In the genomic region with DNA sequence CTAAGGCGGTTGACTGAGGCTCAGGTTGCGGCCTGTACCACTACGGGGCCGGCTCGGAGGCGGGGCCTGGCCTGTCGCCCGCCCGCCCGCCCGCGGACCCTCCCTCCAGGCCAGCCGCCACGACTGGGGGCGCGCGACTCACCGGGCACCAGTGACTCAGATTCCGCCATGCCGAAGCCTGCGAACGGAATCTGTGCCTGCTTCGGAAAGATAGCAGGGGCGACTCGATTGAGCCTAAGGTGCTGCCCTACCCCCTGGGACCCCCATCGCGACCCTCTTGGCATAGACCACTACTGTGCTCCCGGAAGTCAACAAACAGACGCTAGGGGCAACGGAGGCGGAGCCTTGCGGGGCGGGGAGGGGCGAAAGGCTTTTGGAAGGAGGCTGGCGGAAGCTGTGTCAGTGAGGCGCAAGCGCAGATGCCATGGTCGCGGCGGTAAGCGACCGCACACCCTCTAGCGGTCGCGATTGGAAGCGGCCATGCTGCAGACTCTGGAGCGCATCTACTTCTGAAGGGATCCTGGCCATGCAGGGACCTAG, we compare ENCODE assay signal across 8 mouse cellular contexts. TPM values are rescaled to one million over a fixed set of nuclear protein-coding genes. Genes with fewer than 3 reads are reported as not detected.
A peak's percentile ranks its signal among the peaks of the same experiment; 100 is the strongest.
DNase-seq lines count a peak whose midpoint lies in the region; ATAC-seq and TF ChIP-seq lines count a peak whose summit lies in the region.

Gene Rpgr (minus strand): TSS at position 511 of the 540 bp plus-strand sequence.

- TF ChIP-seq POLR2A in CH12.LX (IDR thresholded peaks at IDR 0.05; ENCODE audit: low read depth, low read length), result no peak

- TF ChIP-seq RAD21 in CH12.LX (IDR thresholded peaks at IDR 0.05; ENCODE audit: low read depth, low read length), result no peak; the same call in 1 of the 2 replicates

- peak; percentile 82 for DNase-seq in CH12.LX (ENCODE audit: extremely low read depth)
- peak; percentile 81 for DNase-seq in c-Kit-positive CD71-positive TER-119-positive erythroid progenitor cells, embryonic 14.5 days (ENCODE audit: low spot score)
- DNase-seq in forebrain, embryonic 11.5 days (ENCODE audit: low spot score), result peak; percentile 94
- DNase-seq in kidney, postnatal 25 days, result peak; percentile 92 to 94
- peak; percentile 63 to 74 (median 72) for DNase-seq in liver, embryonic 14.5 days (ENCODE audit: low read depth in 3 of 3, low spot score in 3 of 3)
- DNase-seq in neural tube, embryonic 10.5 days (ENCODE audit: extremely low spot score, low spot score), result peak; percentile 84

- H3K36me3 ChIP-seq in CH12.LX (replicated peaks in 1 of 2; ENCODE audit: control insufficient read depth in 1 of 2, insufficient read depth in 1 of 2, low read length in 1 of 2), result peaks cover 0 to under 1% of the 10 kb centered on the region in 2 experiments
- H3K36me3 ChIP-seq in forebrain, embryonic 11.5 days (ENCODE audit: control insufficient read depth, insufficient read depth, low read length), result no peaks in the 10 kb centered on the region
- H3K36me3 ChIP-seq in heart, embryonic 16.5 days (ENCODE audit: control insufficient read depth, insufficient read depth), result no peaks in the 10 kb centered on the region
- H3K36me3 ChIP-seq in liver, embryonic 14.5 days (replicated peaks; ENCODE audit: control insufficient read depth, insufficient read depth, low read depth), result no peaks in the 10 kb centered on the region
- no peaks in the 10 kb centered on the region for H3K36me3 ChIP-seq in stomach, embryonic 15.5 days

- dilution Hi-C loops in CH12.LX (cut with MboI; ENCODE audit: extremely low pct_ligation_motif_present, extremely low pct_unique_long_range_greater_than_20kb, low sequenced_read_pairs), result no loop called here

- ATAC-seq in forebrain, embryonic 11.5 days (replicated peaks; ENCODE audit: low FRiP score), result peak; percentile 98
- ATAC-seq in heart, embryonic 16.5 days (replicated peaks; ENCODE audit: extremely low read depth, insufficient read depth, low FRiP score), result peak; percentile 97
- ATAC-seq in liver, embryonic 14.5 days (ENCODE audit: insufficient read depth), result peak; percentile 99
- peak; percentile 97 for ATAC-seq in stomach, embryonic 15.5 days (ENCODE audit: insufficient read depth, low FRiP score, low read depth)

- peak within 1 kb of the TSS; percentile 55 to 92 (median 73) for H3K4me3 ChIP-seq in CH12.LX (replicated peaks in 1 of 3; ENCODE audit: low read depth in 2 of 3, low read length in 2 of 3, poor library complexity in 1 of 3)
- H3K4me3 ChIP-seq in forebrain, embryonic 11.5 days (ENCODE audit: low read depth, low read length), result peak within 1 kb of the TSS; percentile 48
- H3K4me3 ChIP-seq in heart, embryonic 16.5 days (ENCODE audit: low read length), result peak within 1 kb of the TSS; percentile 65
- H3K4me3 ChIP-seq in liver, embryonic 14.5 days (ENCODE audit: insufficient read depth in 1 of 2, low read depth in 2 of 2, low read length in 2 of 2), result peak within 1 kb of the TSS; percentile 66 to 91
- peak within 1 kb of the TSS; percentile 52 for H3K4me3 ChIP-seq in stomach, embryonic 15.5 days (replicated peaks)

- in situ Hi-C loops in CH12.LX (cut with MboI; ENCODE audit: low pct_ligation_motif_present, low pct_unique_long_range_greater_than_20kb, low sequenced_read_pairs), result no loop called here

- peaks cover 0 to 3% of the 10 kb centered on the region in 2 experiments; a peak in 1 of 4 replicates for H3K4me1 ChIP-seq in CH12.LX (ENCODE audit: control insufficient read depth in 1 of 2, insufficient read depth in 2 of 2)
- H3K4me1 ChIP-seq in forebrain, embryonic 11.5 days (replicated peaks; ENCODE audit: control insufficient read depth, insufficient read depth, low read length), result no peaks in the 10 kb centered on the region
- no peaks in the 10 kb centered on the region for H3K4me1 ChIP-seq in heart, embryonic 16.5 days (ENCODE audit: control insufficient read depth, insufficient read depth, low read length)
- H3K4me1 ChIP-seq in liver, embryonic 14.5 days (replicated peaks; ENCODE audit: control insufficient read depth in 2 of 2, insufficient read depth in 2 of 2, low read length in 1 of 2), result peaks cover 0 to 2% of the 10 kb centered on the region in 2 experiments; a peak in 1 of 4 replicates
- H3K4me1 ChIP-seq in stomach, embryonic 15.5 days, result no peaks in the 10 kb centered on the region

- no peak within 1 kb of the TSS for H3K4me2 ChIP-seq in CH12.LX (ENCODE audit: insufficient read depth, low read depth, poor library complexity, severe bottlenecking)
- peak within 1 kb of the TSS; percentile 45 for H3K4me2 ChIP-seq in forebrain, embryonic 11.5 days (ENCODE audit: low read depth, low read length, severe bottlenecking)
- H3K4me2 ChIP-seq in heart, embryonic 16.5 days (ENCODE audit: low read depth, low read length), result peak within 1 kb of the TSS; percentile 60
- peak within 1 kb of the TSS; percentile 57 for H3K4me2 ChIP-seq in liver, embryonic 14.5 days (ENCODE audit: low read depth)
- peak within 1 kb of the TSS; percentile 48 for H3K4me2 ChIP-seq in stomach, embryonic 15.5 days

- peak; percentile 37 to 57; a peak in 3 of 4 replicates for TF ChIP-seq CTCF in CH12.LX (conservative IDR thresholded peaks at IDR 0.05 in 1 of 2, IDR thresholded peaks at IDR 0.05 in 1 of 2; ENCODE audit: low read depth in 2 of 2, low read length in 2 of 2)
- TF ChIP-seq CTCF in liver, embryonic 14.5 days (IDR thresholded peaks at IDR 0.05; ENCODE audit: low read depth), result peak; percentile 89

- no peaks in the 10 kb centered on the region for H3K79me2 ChIP-seq in CH12.LX (replicated peaks; ENCODE audit: control insufficient read depth, extremely low read depth, insufficient read depth, poor library complexity, severe bottlenecking)

- no peaks in the 10 kb centered on the region for H3K9me3 ChIP-seq in CH12.LX (replicated peaks; ENCODE audit: low read length)
- no peaks in the 10 kb centered on the region for H3K9me3 ChIP-seq in forebrain, embryonic 11.5 days (ENCODE audit: control insufficient read depth, low read length)
- H3K9me3 ChIP-seq in heart, embryonic 16.5 days (replicated peaks; ENCODE audit: control insufficient read depth, low read length), result no peaks in the 10 kb centered on the region
- H3K9me3 ChIP-seq in liver, embryonic 14.5 days (ENCODE audit: control insufficient read depth, low read length), result no peaks in the 10 kb centered on the region
- H3K9me3 ChIP-seq in stomach, embryonic 15.5 days, result no peaks in the 10 kb centered on the region

- 20% methylated on average over 40 of the region's 47 CpGs for WGBS in forebrain, embryonic 11.5 days
- WGBS in heart, embryonic 16.5 days, result 7% methylated on average over 41 of the region's 47 CpGs
- WGBS in liver, embryonic 14.5 days (ENCODE audit: insufficient replicate concordance), result 14% methylated on average over 44 of the region's 47 CpGs
- WGBS in stomach, embryonic 15.5 days, result 18% methylated on average over 47 of the region's 47 CpGs

- TF ChIP-seq EP300 in CH12.LX (IDR thresholded peaks at IDR 0.05; ENCODE audit: low read length), result no peak
- TF ChIP-seq EP300 in liver, embryonic 14.5 days (IDR thresholded peaks at IDR 0.05; ENCODE audit: low read depth), result no peak

- peak within 1 kb of the TSS; percentile 80 for H3K9ac ChIP-seq in CH12.LX (ENCODE audit: insufficient read depth, low read depth)
- H3K9ac ChIP-seq in forebrain, embryonic 11.5 days (ENCODE audit: low read length), result peak within 1 kb of the TSS; percentile 56
- peak within 1 kb of the TSS; percentile 72 for H3K9ac ChIP-seq in heart, embryonic 16.5 days (ENCODE audit: low read length)
- H3K9ac ChIP-seq in liver, embryonic 14.5 days (replicated peaks), result peak within 1 kb of the TSS; percentile 59
- peak within 1 kb of the TSS; percentile 22; the same call in 1 of the 2 replicates for H3K9ac ChIP-seq in stomach, embryonic 15.5 days

- H3K27ac ChIP-seq in CH12.LX (ENCODE audit: insufficient read depth, low read depth), result peak within 1 kb of the TSS; percentile 19; the same call in 1 of the 2 replicates
- peak within 1 kb of the TSS; percentile 37; the same call in 1 of the 2 replicates for H3K27ac ChIP-seq in forebrain, embryonic 11.5 days (ENCODE audit: low read depth, low read length)
- H3K27ac ChIP-seq in heart, embryonic 16.5 days (ENCODE audit: low read length), result peak within 1 kb of the TSS; percentile 81
- no peak within 1 kb of the TSS for H3K27ac ChIP-seq in liver, embryonic 14.5 days
- H3K27ac ChIP-seq in stomach, embryonic 15.5 days, result peak within 1 kb of the TSS; percentile 71

- H3K27me3 ChIP-seq in CH12.LX (replicated peaks), result no peaks in the 10 kb centered on the region
- H3K27me3 ChIP-seq in forebrain, embryonic 11.5 days (ENCODE audit: control insufficient read depth, insufficient read depth, low read length), result no peaks in the 10 kb centered on the region
- H3K27me3 ChIP-seq in heart, embryonic 16.5 days (ENCODE audit: control insufficient read depth, insufficient read depth, low read length), result no peaks in the 10 kb centered on the region
- H3K27me3 ChIP-seq in liver, embryonic 14.5 days (ENCODE audit: control insufficient read depth, insufficient read depth, low read length), result no peaks in the 10 kb centered on the region
- H3K27me3 ChIP-seq in stomach, embryonic 15.5 days (replicated peaks), result no peaks in the 10 kb centered on the region

TF ChIP-seq in CH12.LX, 34 proteins besides CTCF, POLR2A, EP300 and RAD21:
- TF ChIP-seq HCFC1 (IDR thresholded peaks at IDR 0.05; ENCODE audit: low read depth, low read length), result peak; percentile 62
- TF ChIP-seq POLR2AphosphoS2 (IDR thresholded peaks at IDR 0.05; ENCODE audit: low read depth, low read length), result no peak
- TF ChIP-seq MXI1 (IDR thresholded peaks at IDR 0.05; ENCODE audit: low read depth, low read length), result peak; percentile 70
- TF ChIP-seq ELF1 (IDR thresholded peaks at IDR 0.05; ENCODE audit: low read depth, low read length), result peak; percentile 78
- TF ChIP-seq IRF4 (IDR thresholded peaks at IDR 0.05; ENCODE audit: low read depth, low read length), result no peak
- TF ChIP-seq SMC3 (IDR thresholded peaks at IDR 0.05; ENCODE audit: low read depth, low read length), result peak; percentile 23
- TF ChIP-seq NRF1 (IDR thresholded peaks at IDR 0.05; ENCODE audit: low read depth, low read length), result peak; percentile 83
- TF ChIP-seq ETS1 (conservative IDR thresholded peaks at IDR 0.05; ENCODE audit: low read depth, low read length), result no peak
TF ChIP-seq in CH12.LX: peak in this region for 5.

RNA-seq across cellular contexts. Expression of gene Rpgr, which starts in this region (rescaled TPM):
- total RNA-seq in CH12.LX (2012; rRNA removed), result 3.6 and 4.8 TPM in 2 replicates
- 7.1 and 8.2 TPM in 2 replicates for total RNA-seq in CH12.LX (2014; rRNA removed)
- polyA plus RNA-seq in CH12.LX (2012; ENCODE audit: insufficient read length, low read depth), result 5.9 TPM in 2 replicates
- 33.0 and 37.3 TPM in 2 replicates for polyA plus RNA-seq in forebrain, embryonic 11.5 days (2014; fragmentation: Nextera tagmentation; extraction: Ambion mirVana)
- polyA plus RNA-seq in heart, embryonic 16.5 days (2015; fragmentation: Nextera tagmentation; extraction: Ambion mirVana), result 8.5 and 9.8 TPM in 2 replicates
- 0.80 and 1.1 TPM in 2 replicates for polyA plus RNA-seq in liver, embryonic 14.5 days (2012; rRNA removed)
- 2.4 and 2.5 TPM in 2 replicates for polyA plus RNA-seq in liver, embryonic 14.5 days (2014; fragmentation: Nextera tagmentation; extraction: Ambion mirVana)
- polyA plus RNA-seq in stomach, embryonic 15.5 days (2015; fragmentation: Nextera tagmentation; extraction: Ambion mirVana), result 9.8 and 12.9 TPM in 2 replicates

Comparison
In these comparisons a context has a peak if more than half of its experiments do, and no peak if none do; other contexts are left out.
1. H3K9ac ChIP-seq: peak in every context shown above with its lines; median percentile 80 in CH12.LX; 72 in heart, embryonic 16.5 days; 59 in liver, embryonic 14.5 days; 56 in forebrain, embryonic 11.5 days; 22 in stomach, embryonic 15.5 days.